Mouse (Mus musculus): ENCODE results near the gene Sorbs2. TPM values are rescaled to one million over a fixed set of nuclear protein-coding genes. Genes with fewer than 3 reads are reported as not detected.

The Sorbs2 gene
- polyA plus RNA-seq, 1 experiment from 2014 or later = 31.8 TPM

DNA sequence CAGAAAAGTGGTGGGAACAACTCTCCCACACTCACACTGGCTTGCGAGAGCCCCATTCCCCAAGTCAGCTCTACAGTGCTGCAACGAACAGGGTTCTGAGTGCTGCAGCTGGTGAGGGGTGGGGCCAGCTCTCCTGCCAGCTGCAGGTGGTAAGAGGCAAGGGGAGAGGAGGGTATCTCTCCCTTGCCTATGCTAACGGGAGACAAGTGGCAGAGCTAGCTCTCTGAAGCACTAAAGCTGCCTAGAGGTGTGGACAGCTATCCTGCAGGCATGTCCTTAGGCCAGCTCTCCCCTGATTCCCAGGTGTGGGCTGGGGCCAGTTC, 72.9 kb downstream of the Sorbs2 start:
- Histone ChIP-seq H3K36me3 (no peaks in the 10 kb centered on the region), H3K4me3 (no peak overlapping the region), H3K27ac (no peak overlapping the region), H3K9me3 (no peaks in the 10 kb centered on the region), H3K4me1 (no peaks in the 10 kb centered on the region), H3K9ac (no peak overlapping the region), H3K4me2 (replicated peaks) (no peak overlapping the region), H3K27me3 (no peaks in the 10 kb centered on the region)
- ATAC-seq (ENCODE audit: insufficient number of reproducible peaks, insufficient read depth, low FRiP score, low TSS enrichment) = no peak
- 68% methylated on average over 3 of the region's 3 CpGs for WGBS

GRCm38 (mm10) chr8:45583856-45584255, 76.3 kb downstream of the Sorbs2 start:
- 87% methylated on average over 1 of the region's 1 CpGs for WGBS
- Histone ChIP-seq H3K9ac (no peak overlapping the region), H3K4me3 (no peak overlapping the region), H3K27me3 (no peaks in the 10 kb centered on the region), H3K9me3 (no peaks in the 10 kb centered on the region), H3K36me3 (no peaks in the 10 kb centered on the region), H3K4me2 (replicated peaks) (no peak overlapping the region), H3K4me1 (no peaks in the 10 kb centered on the region), H3K27ac (no peak overlapping the region)
- ATAC-seq (ENCODE audit: insufficient number of reproducible peaks, insufficient read depth, low FRiP score, low TSS enrichment) = no peak

DNA sequence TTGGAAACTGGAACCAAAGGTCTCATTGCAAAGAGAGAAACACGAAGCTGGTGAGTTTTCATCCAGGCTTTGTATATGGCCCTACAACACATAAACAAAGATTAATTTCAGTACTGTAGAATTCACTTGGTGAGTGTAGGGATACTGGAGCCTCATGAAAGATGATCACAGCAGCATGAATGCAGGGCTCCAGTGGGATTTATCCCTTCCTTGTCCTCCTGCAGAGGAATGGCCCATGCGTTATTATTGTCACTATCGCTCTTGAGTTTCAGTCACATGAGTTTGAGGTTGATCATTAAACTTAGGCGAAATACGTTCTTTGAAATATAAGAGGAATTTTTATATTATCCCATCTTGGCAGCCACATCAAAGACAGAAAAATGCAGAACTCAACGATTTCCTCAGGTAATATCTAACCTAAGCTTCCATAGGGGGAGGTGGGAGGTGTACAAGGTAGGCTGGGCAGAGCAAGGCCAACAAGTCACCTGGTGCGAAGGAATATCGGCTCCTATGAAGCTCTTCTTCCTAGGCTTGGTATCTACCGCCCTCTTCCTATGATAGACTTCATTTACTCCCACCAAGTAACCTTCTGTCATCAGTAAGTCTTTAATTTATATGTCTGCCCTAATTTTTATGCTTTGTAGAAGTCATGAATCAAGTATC, 76.9 kb downstream of the Sorbs2 start:
- Histone ChIP-seq H3K4me3 (no peak overlapping the region), H3K9me3 (no peaks in the 10 kb centered on the region), H3K36me3 (no peaks in the 10 kb centered on the region), H3K9ac (no peak overlapping the region), H3K4me1 (no peaks in the 10 kb centered on the region), H3K27me3 (no peaks in the 10 kb centered on the region), H3K4me2 (replicated peaks) (no peak overlapping the region), H3K27ac (no peak overlapping the region)
- 87% methylated on average over 9 of the region's 9 CpGs for WGBS
- no peak for ATAC-seq (ENCODE audit: insufficient number of reproducible peaks, insufficient read depth, low FRiP score, low TSS enrichment)

GRCm38 (mm10) chr8:45585158-45585557, 77.6 kb downstream of the Sorbs2 start:
- no peaks in the 10 kb centered on the region for H3K9me3 ChIP-seq
- no peaks in the 10 kb centered on the region for H3K36me3 ChIP-seq
- H3K4me3 ChIP-seq = no peak overlapping the region
- 49% methylated on average over 4 of the region's 4 CpGs for WGBS
- no peak overlapping the region for H3K4me2 ChIP-seq (replicated peaks)
- no peak for ATAC-seq (ENCODE audit: insufficient number of reproducible peaks, insufficient read depth, low FRiP score, low TSS enrichment)
- no peaks in the 10 kb centered on the region for H3K27me3 ChIP-seq
- no peaks in the 10 kb centered on the region for H3K4me1 ChIP-seq
- H3K9ac ChIP-seq = no peak overlapping the region
- no peak overlapping the region for H3K27ac ChIP-seq

GRCm38 (mm10) chr8:45587011-45587410, 79.4 kb downstream of the Sorbs2 start:
- no peaks in the 10 kb centered on the region for H3K27me3 ChIP-seq
- ATAC-seq (ENCODE audit: insufficient number of reproducible peaks, insufficient read depth, low FRiP score, low TSS enrichment) = no peak
- no peak overlapping the region for H3K27ac ChIP-seq
- H3K4me1 ChIP-seq = no peaks in the 10 kb centered on the region
- H3K9ac ChIP-seq = no peak overlapping the region
- H3K36me3 ChIP-seq = no peaks in the 10 kb centered on the region
- H3K4me3 ChIP-seq = no peak overlapping the region
- 94% methylated on average over 9 of the region's 9 CpGs for WGBS
- no peaks in the 10 kb centered on the region for H3K9me3 ChIP-seq
- H3K4me2 ChIP-seq (replicated peaks) = no peak overlapping the region

DNA sequence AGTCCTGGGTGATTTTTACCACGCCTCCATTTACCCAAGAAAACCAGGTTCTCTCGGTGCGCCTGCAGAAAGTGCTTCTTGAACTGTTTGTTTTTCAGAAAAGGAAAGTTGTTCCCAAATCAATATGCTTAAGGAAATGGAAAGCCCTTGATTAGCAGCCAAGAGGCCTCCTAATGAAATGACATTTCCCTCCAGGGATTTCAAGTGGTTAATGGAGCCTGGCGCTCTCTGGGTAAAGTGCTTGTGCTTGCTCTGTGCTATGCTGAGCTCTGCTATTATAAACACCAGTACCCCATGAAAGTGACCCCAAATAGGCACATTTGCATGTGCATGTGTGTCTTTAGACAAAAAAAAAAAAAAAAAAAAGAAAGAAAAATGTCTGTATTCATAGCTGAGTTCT, 84.3 kb downstream of the Sorbs2 start:
- Histone ChIP-seq H3K9me3 (no peaks in the 10 kb centered on the region), H3K27ac (no peak overlapping the region), H3K27me3 (no peaks in the 10 kb centered on the region), H3K4me1 (no peaks in the 10 kb centered on the region), H3K4me3 (no peak overlapping the region), H3K9ac (no peak overlapping the region), H3K36me3 (no peaks in the 10 kb centered on the region), H3K4me2 (replicated peaks) (no peak overlapping the region)
- 79% methylated on average over 4 of the region's 4 CpGs for WGBS
- no peak for ATAC-seq (ENCODE audit: insufficient number of reproducible peaks, insufficient read depth, low FRiP score, low TSS enrichment)

DNA sequence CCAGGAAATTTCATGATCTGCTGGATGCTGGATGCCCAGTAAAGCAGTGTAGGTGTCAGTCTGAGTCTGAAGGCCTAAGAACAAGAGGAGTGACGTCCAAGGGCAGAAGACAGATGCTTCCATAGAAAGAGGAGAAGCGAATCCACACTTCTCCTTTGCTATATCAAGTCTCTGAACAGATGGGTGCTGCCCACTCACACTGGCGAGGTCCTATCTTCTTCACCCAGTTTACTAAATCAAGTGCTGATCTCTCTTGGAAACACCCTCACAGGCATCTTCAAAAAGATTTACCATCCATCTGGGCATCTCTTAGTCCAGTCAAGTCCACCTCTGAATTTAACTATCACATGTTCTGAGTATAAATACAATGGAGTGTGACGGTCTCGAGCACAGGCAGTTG, 86.1 kb downstream of the Sorbs2 start:
- Histone ChIP-seq H3K27me3 (no peaks in the 10 kb centered on the region), H3K27ac (no peak overlapping the region), H3K9ac (no peak overlapping the region), H3K4me1 (no peaks in the 10 kb centered on the region), H3K4me2 (replicated peaks) (no peak overlapping the region), H3K36me3 (no peaks in the 10 kb centered on the region), H3K9me3 (no peaks in the 10 kb centered on the region), H3K4me3 (no peak overlapping the region)
- ATAC-seq (ENCODE audit: insufficient number of reproducible peaks, insufficient read depth, low FRiP score, low TSS enrichment) = no peak
- 85% methylated on average over 5 of the region's 5 CpGs for WGBS

DNA sequence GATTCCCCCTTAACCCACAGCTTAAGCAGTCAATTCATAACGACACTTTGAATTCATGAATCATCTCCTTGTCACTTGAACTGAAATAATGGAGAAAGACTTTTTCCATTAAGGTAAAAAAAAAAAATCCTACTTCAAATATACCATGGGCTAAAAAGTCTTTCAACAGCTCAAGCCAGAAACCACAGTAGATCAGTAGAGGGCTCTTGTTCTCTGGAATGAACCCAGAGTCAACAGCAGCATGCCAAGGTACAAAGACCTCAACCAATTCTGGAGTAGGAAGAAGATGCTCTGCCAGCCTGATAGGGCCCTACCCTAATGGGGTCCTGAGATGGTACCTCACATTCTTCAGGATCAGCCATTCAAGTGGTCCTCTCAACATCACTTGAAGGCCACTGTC, 88.4 kb downstream of the Sorbs2 start:
- WGBS = 73% methylated on average over 1 of the region's 1 CpGs
- no peak for ATAC-seq (ENCODE audit: insufficient number of reproducible peaks, insufficient read depth, low FRiP score, low TSS enrichment)

GRCm38 (mm10) chr8:45596591-45596990, 89.0 kb downstream of the Sorbs2 start:
- Histone ChIP-seq H3K4me1 (no peaks in the 10 kb centered on the region), H3K36me3 (no peaks in the 10 kb centered on the region), H3K4me2 (replicated peaks) (no peak overlapping the region), H3K9me3 (no peaks in the 10 kb centered on the region), H3K27ac (no peak overlapping the region), H3K9ac (no peak overlapping the region), H3K4me3 (no peak overlapping the region), H3K27me3 (no peaks in the 10 kb centered on the region)
- WGBS = 90% methylated on average over 2 of the region's 2 CpGs
- no peak for ATAC-seq (ENCODE audit: insufficient number of reproducible peaks, insufficient read depth, low FRiP score, low TSS enrichment)

More for the DNA sequence above, 88.4 kb downstream of the Sorbs2 start:
- Histone ChIP-seq H3K9me3 (no peaks in the 10 kb centered on the region), H3K36me3 (no peaks in the 10 kb centered on the region), H3K4me1 (no peaks in the 10 kb centered on the region), H3K27me3 (no peaks in the 10 kb centered on the region), H3K4me2 (replicated peaks) (no peak overlapping the region), H3K4me3 (no peak overlapping the region), H3K9ac (no peak overlapping the region), H3K27ac (no peak overlapping the region)

- no peak overlapping the region for H3K4me2 ChIP-seq (replicated peaks)
- H3K4me1 ChIP-seq = no peaks in the 10 kb centered on the region
- WGBS = 87% methylated on average over 7 of the region's 7 CpGs
- H3K4me3 ChIP-seq = no peak overlapping the region
- no peak overlapping the region for H3K9ac ChIP-seq
- no peak for ATAC-seq (ENCODE audit: insufficient number of reproducible peaks, insufficient read depth, low FRiP score, low TSS enrichment)
- H3K27me3 ChIP-seq = no peaks in the 10 kb centered on the region
- no peak overlapping the region for H3K27ac ChIP-seq
- no peaks in the 10 kb centered on the region for H3K9me3 ChIP-seq
- no peaks in the 10 kb centered on the region for H3K36me3 ChIP-seq
These were observed 90.2 kb downstream of the Sorbs2 start for GRCm38 (mm10) chr8:45597631-45598420.

- Histone ChIP-seq H3K9ac (no peak overlapping the region), H3K4me3 (no peak overlapping the region), H3K4me1 (no peaks in the 10 kb centered on the region), H3K36me3 (no peaks in the 10 kb centered on the region), H3K4me2 (replicated peaks) (no peak overlapping the region), H3K27me3 (no peaks in the 10 kb centered on the region), H3K27ac (no peak overlapping the region), H3K9me3 (no peaks in the 10 kb centered on the region)
- no peak for ATAC-seq (ENCODE audit: insufficient number of reproducible peaks, insufficient read depth, low FRiP score, low TSS enrichment)
- 61% methylated on average over 2 of the region's 2 CpGs for WGBS
These were observed 91.3 kb downstream of the Sorbs2 start for GRCm38 (mm10) chr8:45598883-45599282.

DNA sequence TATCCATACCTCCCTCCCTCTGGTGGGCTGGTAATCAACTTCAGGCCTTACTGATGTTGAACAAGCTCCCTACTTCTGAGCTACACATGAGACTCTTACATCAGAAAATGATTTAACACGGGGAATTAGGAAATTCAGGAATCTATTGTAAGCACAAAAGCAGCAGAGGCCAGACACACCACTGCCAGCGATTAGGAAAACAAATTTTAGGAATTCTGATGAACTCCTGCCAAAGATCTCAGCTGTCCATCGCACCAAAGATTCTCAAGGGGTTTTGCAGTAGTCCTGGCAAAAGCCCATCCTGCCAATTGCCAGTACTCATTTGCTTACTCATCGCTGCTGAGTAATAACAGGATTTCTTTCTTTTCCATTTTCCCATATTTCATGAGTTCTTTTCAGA, 94.4 kb downstream of the Sorbs2 start:
- Histone ChIP-seq H3K36me3 (no peaks in the 10 kb centered on the region), H3K4me2 (replicated peaks) (no peak overlapping the region), H3K27ac (no peak overlapping the region), H3K9ac (no peak overlapping the region), H3K27me3 (no peaks in the 10 kb centered on the region), H3K9me3 (no peaks in the 10 kb centered on the region), H3K4me3 (no peak overlapping the region), H3K4me1 (no peaks in the 10 kb centered on the region)
- 68% methylated on average over 4 of the region's 4 CpGs for WGBS
- no peak for ATAC-seq (ENCODE audit: insufficient number of reproducible peaks, insufficient read depth, low FRiP score, low TSS enrichment)

Data from embryonic facial prominence, embryonic 12.5 days (tissue).